ENCODE assay signal across 16 mouse cellular contexts in the genomic region with DNA sequence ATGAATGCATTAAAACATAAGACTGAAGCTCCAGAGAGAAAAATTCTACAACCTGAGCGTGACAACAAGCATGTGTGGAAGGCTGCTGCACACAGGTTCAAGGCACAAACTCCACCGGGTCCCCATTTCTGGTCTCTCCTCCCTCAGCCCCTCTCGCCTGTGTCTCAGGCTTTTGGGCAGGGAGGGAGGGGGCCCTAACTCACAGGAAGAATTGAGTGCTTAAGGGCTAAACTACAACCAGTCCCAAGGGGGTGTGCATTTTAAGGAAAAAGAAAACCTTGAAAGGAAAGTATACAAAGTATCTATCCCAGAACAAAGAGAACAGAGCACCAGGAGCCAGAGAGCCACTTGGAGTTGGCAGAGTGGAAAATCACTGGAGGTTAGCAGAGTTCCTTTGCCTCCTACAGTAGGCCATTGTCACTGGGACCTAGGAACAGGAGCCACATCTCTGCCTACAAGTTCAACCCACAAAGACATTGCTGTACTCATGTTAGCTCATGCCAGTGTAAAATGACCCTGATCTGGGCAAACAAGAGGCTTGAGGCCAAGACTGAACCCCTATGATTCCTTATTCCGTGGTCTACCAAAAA.
DNase-seq lines count a peak whose midpoint lies in the region; ATAC-seq and TF ChIP-seq lines count a peak whose summit lies in the region.
"Had no signal": no experiment of that assay in that cellular context is flagged by ENCODE, and none has a peak within 500 bp of the region (broad histone marks: within the 10 kb centered on the region; RNA-seq: fewer than 3 reads in every experiment).

No protein-coding gene starts in this region.

- ATAC-seq in midbrain, embryonic 11.5 days (ENCODE audit: low FRiP score): no peak
- ATAC-seq in midbrain, postnatal 0 days (ENCODE audit: low FRiP score): no peak
- 0 out of 2 replicates have a peak, but pooled peaks have one; percentile 44 for ATAC-seq in hindbrain, embryonic 14.5 days (ENCODE audit: low FRiP score)
- ATAC-seq: intestine, embryonic 16.5 days had no signal

- H3K36me3 ChIP-seq in heart, embryonic 10.5 days: no peaks in the 10 kb centered on the region
- H3K36me3 ChIP-seq in midbrain, embryonic 11.5 days (ENCODE audit: control insufficient read depth, insufficient read depth, low read length): no peaks in the 10 kb centered on the region
- H3K36me3 ChIP-seq in midbrain, postnatal 0 days (ENCODE audit: insufficient read depth, low read length): no peaks in the 10 kb centered on the region
- no peaks in the 10 kb centered on the region for H3K36me3 ChIP-seq in hindbrain, embryonic 14.5 days (replicated peaks; ENCODE audit: control insufficient read depth, insufficient read depth)
- H3K36me3 ChIP-seq: liver, embryonic 13.5 days had no signal

- peaks cover 11% of the 10 kb centered on the region; the same call in 1 of the 2 replicates for H3K4me1 ChIP-seq in heart, embryonic 10.5 days
- 0 out of 2 replicates have a peak, but pooled peaks cover 2% of the 10 kb centered on the region for H3K4me1 ChIP-seq in midbrain, embryonic 11.5 days (ENCODE audit: control insufficient read depth, insufficient read depth, low read length)
- H3K4me1 ChIP-seq in midbrain, postnatal 0 days (ENCODE audit: insufficient read depth, low read length): no peaks in the 10 kb centered on the region
- H3K4me1 ChIP-seq in hindbrain, embryonic 14.5 days (replicated peaks; ENCODE audit: control insufficient read depth, insufficient read depth, low read length): peaks cover 9% of the 10 kb centered on the region; the same call in 1 of the 2 replicates
- H3K4me1 ChIP-seq: liver, embryonic 13.5 days had no signal

- H3K4me3 ChIP-seq in heart, embryonic 10.5 days: no peak overlapping the region
- no peak overlapping the region for H3K4me3 ChIP-seq in midbrain, embryonic 11.5 days (ENCODE audit: low read depth, low read length)
- H3K4me3 ChIP-seq in midbrain, postnatal 0 days (ENCODE audit: low read depth, low read length): no peak overlapping the region
- no peak overlapping the region for H3K4me3 ChIP-seq in hindbrain, embryonic 14.5 days (replicated peaks; ENCODE audit: low read length)
- H3K4me3 ChIP-seq: liver, embryonic 13.5 days; megakaryocyte, embryonic 14.5 days had no signal

- no peak for TF ChIP-seq CTCF in midbrain, postnatal 0 days (IDR thresholded peaks at IDR 0.05)

- whole genome bisulfite sequencing in heart, embryonic 10.5 days: 85% methylated on average over 4 of the region's 4 CpGs
- 76% methylated on average over 4 of the region's 4 CpGs for WGBS in midbrain, embryonic 11.5 days
- WGBS in midbrain, postnatal 0 days: 68% methylated on average over 4 of the region's 4 CpGs
- 68% methylated on average over 4 of the region's 4 CpGs for WGBS in hindbrain, embryonic 14.5 days

- no peak overlapping the region for H3K27ac ChIP-seq in heart, embryonic 10.5 days
- no peak overlapping the region for H3K27ac ChIP-seq in midbrain, embryonic 11.5 days (ENCODE audit: low read depth, low read length)
- H3K27ac ChIP-seq in midbrain, postnatal 0 days (ENCODE audit: low read depth, low read length): no peak overlapping the region
- H3K27ac ChIP-seq in hindbrain, embryonic 14.5 days: peak overlapping the region; percentile 57; the same call in 1 of the 2 replicates
- H3K27ac ChIP-seq: liver, embryonic 13.5 days had no signal

- no peaks in the 10 kb centered on the region for H3K27me3 ChIP-seq in heart, embryonic 10.5 days (ENCODE audit: insufficient read depth, poor library complexity, severe bottlenecking)
- H3K27me3 ChIP-seq in midbrain, embryonic 11.5 days (ENCODE audit: control insufficient read depth, insufficient read depth, low read length): no peaks in the 10 kb centered on the region
- H3K27me3 ChIP-seq in midbrain, postnatal 0 days (ENCODE audit: insufficient read depth, low read length): no peaks in the 10 kb centered on the region
- H3K27me3 ChIP-seq in hindbrain, embryonic 14.5 days (ENCODE audit: control insufficient read depth, insufficient read depth, low read length): no peaks in the 10 kb centered on the region
- H3K27me3 ChIP-seq: liver, embryonic 13.5 days had no signal

- H3K9me3 ChIP-seq in heart, embryonic 10.5 days: no peaks in the 10 kb centered on the region
- H3K9me3 ChIP-seq in midbrain, embryonic 11.5 days (ENCODE audit: control insufficient read depth, low read length): peaks cover under 1% of the 10 kb centered on the region; the same call in 1 of the 2 replicates
- no peaks in the 10 kb centered on the region for H3K9me3 ChIP-seq in midbrain, postnatal 0 days (ENCODE audit: low read length)
- H3K9me3 ChIP-seq in hindbrain, embryonic 14.5 days (ENCODE audit: control insufficient read depth, low read length): no peaks in the 10 kb centered on the region
- H3K9me3 ChIP-seq: liver, embryonic 13.5 days had no signal

- intact Hi-C loops in heart, postnatal 10 days (cut with DNase I): no loop called here

- no peak overlapping the region for H3K9ac ChIP-seq in midbrain, embryonic 11.5 days (ENCODE audit: low read length)
- H3K9ac ChIP-seq in midbrain, postnatal 0 days (replicated peaks; ENCODE audit: low read length, poor library complexity, severe bottlenecking): no peak overlapping the region
- no peak overlapping the region for H3K9ac ChIP-seq in hindbrain, embryonic 14.5 days
- H3K9ac ChIP-seq: liver, embryonic 13.5 days had no signal

- no peak overlapping the region for H3K4me2 ChIP-seq in midbrain, embryonic 11.5 days
- no peak overlapping the region for H3K4me2 ChIP-seq in midbrain, postnatal 0 days (ENCODE audit: low read depth, low read length, poor library complexity, severe bottlenecking)
- no peak overlapping the region for H3K4me2 ChIP-seq in hindbrain, embryonic 14.5 days (replicated peaks)
- H3K4me2 ChIP-seq: liver, embryonic 13.5 days had no signal

- peak; percentile 64 for DNase-seq in heart, embryonic 10.5 days (ENCODE audit: low spot score)
- no peak for DNase-seq in heart, postnatal 10 days
- DNase-seq in midbrain, embryonic 11.5 days (ENCODE audit: low spot score, missing footprints): peak; percentile 41
- no peak for DNase-seq in midbrain, postnatal 0 days (ENCODE audit: low spot score)
- DNase-seq in hindbrain, embryonic 14.5 days (ENCODE audit: low spot score): no peak
- DNase-seq in testis, postnatal 14 days (ENCODE audit: low spot score): peak; percentile 66
- DNase-seq in embryo, embryonic 9.5 days (ENCODE audit: extremely low spot score): no peak
- DNase-seq: adrenal gland, postnatal 10 days; cerebellum, postnatal 10 days; kidney, postnatal 25 days; left cerebral cortex, postnatal 4 days; liver, embryonic 13.5 days; right cerebral cortex, postnatal 14 days; thymus, adult 18-20 months had no signal

Comparison
In these comparisons a context has a peak if more than half of its experiments do, and no peak if none do; other contexts are left out.
1. DNase-seq: peak in heart, embryonic 10.5 days (single experiment), midbrain, embryonic 11.5 days (single experiment) and testis, postnatal 14 days (single experiment); none in heart, postnatal 10 days (0 of 2), midbrain, postnatal 0 days (single experiment), hindbrain, embryonic 14.5 days (single experiment) and embryo, embryonic 9.5 days (single experiment).